Mouse (Mus musculus) embryonic fibroblast, embryonic 13.5 days (primary cell): ENCODE results near the gene Slc25a26.

ENCODE experiments used
- CTCF ChIP-seq: IDR thresholded peaks from 2 replicates; pipeline ENCODE4 v1.5.1; 2011; ENCODE audit warnings: mild to moderate bottlenecking, control low read depth, low read length, moderate library complexity, borderline replicate concordance; ENCODE audit not compliant: insufficient read depth
- POLR2A ChIP-seq: IDR thresholded peaks from 2 replicates; pipeline ENCODE4 v1.6.1; 2011; ENCODE audit warnings: low read depth, mild to moderate bottlenecking, control low read depth, low read length, moderate library complexity

DNA sequence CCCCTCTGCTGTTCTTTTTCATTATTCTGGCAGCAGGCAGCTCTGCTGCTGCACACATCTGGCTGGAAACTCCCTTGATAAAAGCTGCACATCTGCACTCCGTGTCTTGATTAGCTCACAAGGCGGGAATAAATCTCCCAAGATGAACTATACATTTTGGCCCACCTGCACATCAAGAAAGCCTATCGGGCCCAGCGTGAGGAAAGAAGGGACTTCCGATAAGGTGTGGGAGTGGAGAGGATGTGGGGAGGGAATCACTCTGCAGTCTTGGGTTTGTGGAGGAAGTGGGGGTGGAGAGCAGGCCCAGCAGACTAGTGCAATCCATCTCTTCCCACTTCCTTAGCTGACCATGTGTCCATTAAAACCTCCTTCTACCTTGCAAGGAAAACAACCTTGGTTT lies 125.8 kb downstream of the Slc25a26 start:
- TF ChIP-seq CTCF, result no peak
- no peak for TF ChIP-seq POLR2A
